Mouse (Mus musculus) testis, postnatal 10 days (tissue): ENCODE measurements around the gene Lipm.

ENCODE experiments used
- DNase-seq: peaks from one replicate; pipeline ENCODE4 v3.0.0; 2021; ENCODE audit warnings: low spot score

Gene Lipm

GRCm38 (mm10) chr19:34165891-34166290 is 65.2 kb downstream of the Lipm start, which contains the start of gene Ankrd22:
Ankrd22 (minus strand) TSS chr19:34166053.
- DNase-seq = no peak

DNA sequence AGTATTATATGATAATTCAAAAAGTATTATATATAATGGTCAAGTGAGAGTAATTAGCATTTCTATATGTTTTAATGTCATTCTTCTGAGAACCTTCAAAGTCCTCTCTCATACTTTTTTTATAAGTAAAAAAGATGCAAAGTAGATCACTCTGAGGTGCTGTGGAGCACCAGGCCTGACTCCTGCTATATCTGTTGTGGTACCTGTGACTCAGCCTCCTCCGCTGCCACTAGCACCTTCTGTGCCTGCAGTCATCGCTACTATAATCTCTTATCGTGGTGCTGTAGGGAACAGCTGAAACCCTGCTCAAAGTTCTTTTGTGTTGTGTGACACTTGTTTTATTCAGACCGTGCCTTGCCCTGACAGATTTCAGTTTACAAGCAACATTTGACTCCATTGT is 65.7 kb downstream of the Lipm start:
- DNase-seq = no peak

DNA sequence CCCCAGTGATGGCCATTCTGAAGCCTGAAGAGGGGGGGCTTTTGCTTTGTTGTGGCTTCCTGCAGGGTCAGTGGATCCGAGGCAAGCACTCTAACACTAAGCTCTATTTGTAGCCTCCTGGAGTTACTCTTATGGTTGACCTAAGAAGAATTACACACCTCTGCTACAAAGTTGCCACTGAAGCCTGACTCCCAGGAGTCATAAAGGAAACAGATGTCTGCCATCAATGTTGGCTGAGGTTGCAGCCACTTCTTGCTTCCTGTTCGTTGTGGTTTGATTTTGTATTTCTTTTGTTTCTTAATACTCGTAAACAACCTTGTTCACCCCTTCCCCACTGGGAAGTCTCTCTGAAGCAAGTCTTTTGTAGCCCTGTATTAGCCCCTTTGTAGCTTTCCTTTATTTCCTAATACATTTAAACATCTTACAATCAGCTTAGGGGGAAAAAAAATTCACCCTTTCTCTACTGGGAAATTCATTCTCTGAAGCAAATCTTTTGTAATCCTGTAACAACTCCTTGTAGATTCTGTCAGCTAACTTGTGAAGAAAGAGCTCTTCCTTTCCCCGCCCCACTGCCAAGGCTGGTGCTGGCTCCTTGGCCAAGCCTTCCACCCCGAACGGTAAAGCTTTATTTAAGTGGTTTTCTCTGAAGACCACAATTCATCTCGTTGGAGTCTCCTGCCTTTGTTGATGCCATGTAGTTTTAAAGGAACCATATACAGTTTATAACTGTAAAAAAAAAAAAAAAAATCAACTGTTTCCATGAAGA is 67.3 kb downstream of the Lipm start:
- DNase-seq = no peak

- DNase-seq = no peak
These were observed 68.4 kb downstream of the Lipm start for GRCm38 (mm10) chr19:34169121-34169520.

- DNase-seq = no peak
These were observed 70.4 kb downstream of the Lipm start for GRCm38 (mm10) chr19:34171167-34171566.
